Mouse (Mus musculus): ENCODE results near the gene Gca. TPM values are rescaled to one million over a fixed set of nuclear protein-coding genes. Genes with fewer than 3 reads are reported as not detected.

Gene Gca
- total and polyA plus RNA-seq, 3 experiments = 6.2 to 17.9 TPM; not detected in 1

DNA sequence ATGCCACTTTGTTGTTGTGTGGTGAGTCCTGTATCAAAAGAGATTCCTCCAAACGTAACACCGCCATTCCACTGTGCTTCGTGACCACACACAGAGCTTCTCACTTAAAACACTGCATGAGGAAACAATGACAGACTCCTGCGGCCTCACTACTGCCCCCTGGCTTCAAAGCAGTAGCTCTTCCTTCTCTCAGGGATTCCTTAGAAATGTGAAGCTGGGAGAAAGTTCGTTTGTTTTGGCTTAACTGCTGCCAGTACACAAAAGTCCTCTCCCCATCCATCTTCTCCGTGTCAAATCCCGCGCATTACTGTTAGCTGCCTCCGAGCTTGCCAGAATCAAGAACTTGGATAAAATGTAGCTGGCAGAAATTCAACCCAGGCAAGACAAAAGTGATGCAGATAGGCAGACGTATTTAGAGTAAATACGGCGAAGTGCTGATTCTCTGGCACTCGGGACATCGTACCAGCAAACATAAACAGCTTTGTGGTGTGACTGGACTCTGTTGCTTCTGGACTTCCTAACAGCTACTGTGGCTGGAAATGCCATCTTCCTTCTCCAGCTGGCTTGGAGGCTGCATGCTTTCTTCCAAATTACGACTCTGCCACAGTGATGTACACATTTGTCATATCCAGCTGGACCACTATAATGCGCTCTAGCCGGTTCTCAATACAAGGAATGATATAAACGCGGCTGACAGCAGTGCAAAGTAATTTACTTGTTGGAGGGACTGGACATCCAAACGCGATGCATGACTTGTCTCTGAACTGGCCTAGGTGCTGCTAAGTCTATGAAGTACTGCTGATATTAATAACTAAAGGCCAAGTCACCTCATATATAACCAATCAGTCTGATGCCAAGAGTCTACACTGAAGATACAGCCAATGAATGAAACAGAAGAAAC is 20.4 kb upstream of the Gca start (continued):
- TF ChIP-seq POLR2AphosphoS5 (IDR thresholded peaks at IDR 0.05; ENCODE audit: borderline replicate concordance, low read depth, low read length) = no peak
- TF ChIP-seq NELFE (IDR thresholded peaks at IDR 0.05; ENCODE audit: low read depth, low read length) = 0 out of 2 replicates have a peak, but pooled peaks have one; percentile 20
- no peak for TF ChIP-seq RCOR1 (IDR thresholded peaks at IDR 0.05; ENCODE audit: low read depth, low read length)
- TF ChIP-seq POLR2A (IDR thresholded peaks at IDR 0.05; ENCODE audit: control insufficient read depth in 1 of 2, insufficient read depth in 1 of 2, low read depth in 1 of 2, low read length in 2 of 2, poor library complexity in 1 of 2) = peak in 1 of 2 experiments; percentile 24; a peak in 1 of 4 replicates
- no peak for TF ChIP-seq ZKSCAN1 (IDR thresholded peaks at IDR 0.05; ENCODE audit: low read depth, low read length)
- no peak for TF ChIP-seq CHD2 (IDR thresholded peaks at IDR 0.05; ENCODE audit: low read length)
- TF ChIP-seq MAFK (IDR thresholded peaks at IDR 0.05; ENCODE audit: borderline replicate concordance, low read depth, low read length) = no peak
- TF ChIP-seq ELF1 (IDR thresholded peaks at IDR 0.05; ENCODE audit: low read depth, low read length) = no peak
- no peak for TF ChIP-seq USF2 (IDR thresholded peaks at IDR 0.05; ENCODE audit: borderline replicate concordance in 1 of 2, insufficient read depth in 1 of 2, low read depth in 1 of 2, low read length in 2 of 2)
- 0 out of 2 replicates have a peak, but pooled peaks have one; percentile 38 for TF ChIP-seq ETS1 (IDR thresholded peaks at IDR 0.05; ENCODE audit: low read depth, low read length)
- no peak for TF ChIP-seq POLR2AphosphoS2 (IDR thresholded peaks at IDR 0.05; ENCODE audit: low read length)
- TF ChIP-seq E2F4 (IDR thresholded peaks at IDR 0.05; ENCODE audit: borderline replicate concordance, low read depth, low read length) = no peak
- TF ChIP-seq CTCF (IDR thresholded peaks at IDR 0.05 in 2 of 3, conservative IDR thresholded peaks at IDR 0.05 in 1 of 3; ENCODE audit: control insufficient read depth in 1 of 3, insufficient read depth in 1 of 3, low read depth in 2 of 3, low read length in 3 of 3, poor library complexity in 1 of 3, severe bottlenecking in 1 of 3) = peak; percentile 76 to 94 (median 85)
- TF ChIP-seq ZNF384 (IDR thresholded peaks at IDR 0.05; ENCODE audit: low read depth, low read length) = no peak
- peak; percentile 38; the same call in 1 of the 2 replicates for TF ChIP-seq MXI1 (IDR thresholded peaks at IDR 0.05; ENCODE audit: low read depth, low read length)
- TF ChIP-seq MAZ (IDR thresholded peaks at IDR 0.05; ENCODE audit: low read depth, low read length) = 0 out of 2 replicates have a peak, but pooled peaks have one; percentile 24
- TF ChIP-seq BHLHE40 (IDR thresholded peaks at IDR 0.05; ENCODE audit: borderline replicate concordance, low read depth, low read length) = no peak

GRCm38 (mm10) chr2:62644891-62645290 is 19.2 kb upstream of the Gca start:
- H3K4me3 ChIP-seq (ENCODE audit: control insufficient read depth in 1 of 2, insufficient read depth in 1 of 2, low read depth in 2 of 2, low read length in 2 of 2) = peak overlapping the region; percentile 77 to 79
- H3K27me3 ChIP-seq (ENCODE audit: control insufficient read depth in 1 of 2, insufficient read depth in 2 of 2, low read length in 2 of 2) = no peaks in the 10 kb centered on the region
- H3K36me3 ChIP-seq (ENCODE audit: control insufficient read depth in 1 of 2, insufficient read depth in 2 of 2, low read length in 2 of 2) = peaks cover 0 to 12% of the 10 kb centered on the region in 2 experiments; a peak in 2 of 4 replicates
- peak; percentile 60 for DNase-seq (ENCODE audit: low read depth, low spot score)
- peaks cover 0 to 3% of the 10 kb centered on the region in 2 experiments; a peak in 2 of 4 replicates for H3K4me1 ChIP-seq (ENCODE audit: control insufficient read depth in 1 of 2, insufficient read depth in 2 of 2, low read length in 2 of 2)
- H3K27ac ChIP-seq (ENCODE audit: control insufficient read depth, low read depth, low read length) = peak overlapping the region; percentile 65
- no peaks in the 10 kb centered on the region for H3K9me3 ChIP-seq (replicated peaks; ENCODE audit: insufficient read depth, low read length)
- H3K9ac ChIP-seq (ENCODE audit: control insufficient read depth, low read depth, low read length, poor library complexity, severe bottlenecking) = peak overlapping the region; percentile 84
- H3K79me2 ChIP-seq (ENCODE audit: control insufficient read depth, insufficient read depth, low read length, poor library complexity) = peaks cover 23% of the 10 kb centered on the region
- TF ChIP-seq ELF1 (IDR thresholded peaks at IDR 0.05; ENCODE audit: low read depth, low read length) = 0 out of 2 replicates have a peak, but pooled peaks have one; percentile 27
- no peak for TF ChIP-seq UBTF (IDR thresholded peaks at IDR 0.05; ENCODE audit: borderline replicate concordance, insufficient read depth, low read depth, low read length)
- TF ChIP-seq HCFC1 (IDR thresholded peaks at IDR 0.05; ENCODE audit: low read depth, low read length) = peak; percentile 71
- 0 out of 2 replicates have a peak, but pooled peaks have one; percentile 27 for TF ChIP-seq MAZ (IDR thresholded peaks at IDR 0.05; ENCODE audit: low read depth, low read length)
- TF ChIP-seq CHD2 (IDR thresholded peaks at IDR 0.05; ENCODE audit: low read length) = no peak
- 0 out of 2 replicates have a peak, but pooled peaks have one; percentile 42 for TF ChIP-seq MYC (IDR thresholded peaks at IDR 0.05; ENCODE audit: low read depth, low read length)
- TF ChIP-seq RCOR1 (IDR thresholded peaks at IDR 0.05; ENCODE audit: low read depth, low read length) = 0 out of 2 replicates have a peak, but pooled peaks have one; percentile 29
- TF ChIP-seq POLR2AphosphoS2 (IDR thresholded peaks at IDR 0.05; ENCODE audit: low read length) = no peak
- TF ChIP-seq CHD1 (IDR thresholded peaks at IDR 0.05; ENCODE audit: low read depth, low read length) = 0 out of 2 replicates have a peak, but pooled peaks have one; percentile 86
- TF ChIP-seq KAT2A (conservative IDR thresholded peaks at IDR 0.05; ENCODE audit: low read depth, low read length) = no peak
- TF ChIP-seq SIN3A (IDR thresholded peaks at IDR 0.05; ENCODE audit: low read length) = peak; percentile 77
- TF ChIP-seq USF1 (IDR thresholded peaks at IDR 0.05; ENCODE audit: low read depth, low read length) = no peak
- TF ChIP-seq MXI1 (IDR thresholded peaks at IDR 0.05; ENCODE audit: low read depth, low read length) = peak; percentile 70
- TF ChIP-seq ZC3H11A (IDR thresholded peaks at IDR 0.05; ENCODE audit: low read depth, low read length) = no peak
- 0 out of 2 replicates have a peak, but pooled peaks have one; percentile 9 for TF ChIP-seq MAFK (IDR thresholded peaks at IDR 0.05; ENCODE audit: borderline replicate concordance, low read depth, low read length)
- TF ChIP-seq ZKSCAN1 (IDR thresholded peaks at IDR 0.05; ENCODE audit: low read depth, low read length) = no peak
- no peak for TF ChIP-seq GABPA (IDR thresholded peaks at IDR 0.05; ENCODE audit: low read depth, low read length)
- TF ChIP-seq EP300 (IDR thresholded peaks at IDR 0.05; ENCODE audit: low read depth in 1 of 2, low read length in 2 of 2) = 0 out of 4 replicates have a peak, but pooled peaks of 1 of the 2 experiments have one; percentile 18
- peak; percentile 56 for TF ChIP-seq ZNF384 (IDR thresholded peaks at IDR 0.05; ENCODE audit: low read depth, low read length)
- TF ChIP-seq MYB (IDR thresholded peaks at IDR 0.05; ENCODE audit: low read depth, low read length) = no peak

Data from MEL (cell line).